Mouse (Mus musculus) ovary, adult 18-20 months (tissue): ENCODE data around the gene Ccdc62.

Source experiments
- DNase-seq: peaks from one replicate; pipeline ENCODE4 v3.0.0; 2022; ENCODE audit warnings: low spot score, mixed read lengths

Ccdc62 gene

DNA sequence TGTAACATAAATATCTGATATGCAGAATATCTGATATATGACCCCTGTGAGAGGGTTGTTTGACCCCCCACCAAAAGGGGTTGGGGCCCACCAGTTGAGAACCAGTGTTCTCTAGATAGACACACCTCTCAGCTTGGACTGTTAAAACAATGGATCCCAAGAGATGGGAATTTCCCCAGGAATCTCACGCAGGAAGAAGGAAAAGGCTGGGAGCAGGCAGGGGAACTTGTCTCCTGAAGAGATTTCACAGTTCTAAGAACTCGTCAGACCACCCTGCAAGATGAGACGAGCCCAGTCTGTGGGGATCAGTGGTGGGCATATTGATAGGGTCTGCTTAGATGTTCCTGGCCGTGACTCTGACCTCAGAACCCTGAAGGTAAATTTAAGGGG, 49.5 kb downstream of the Ccdc62 start:
- no peak for DNase-seq

DNA sequence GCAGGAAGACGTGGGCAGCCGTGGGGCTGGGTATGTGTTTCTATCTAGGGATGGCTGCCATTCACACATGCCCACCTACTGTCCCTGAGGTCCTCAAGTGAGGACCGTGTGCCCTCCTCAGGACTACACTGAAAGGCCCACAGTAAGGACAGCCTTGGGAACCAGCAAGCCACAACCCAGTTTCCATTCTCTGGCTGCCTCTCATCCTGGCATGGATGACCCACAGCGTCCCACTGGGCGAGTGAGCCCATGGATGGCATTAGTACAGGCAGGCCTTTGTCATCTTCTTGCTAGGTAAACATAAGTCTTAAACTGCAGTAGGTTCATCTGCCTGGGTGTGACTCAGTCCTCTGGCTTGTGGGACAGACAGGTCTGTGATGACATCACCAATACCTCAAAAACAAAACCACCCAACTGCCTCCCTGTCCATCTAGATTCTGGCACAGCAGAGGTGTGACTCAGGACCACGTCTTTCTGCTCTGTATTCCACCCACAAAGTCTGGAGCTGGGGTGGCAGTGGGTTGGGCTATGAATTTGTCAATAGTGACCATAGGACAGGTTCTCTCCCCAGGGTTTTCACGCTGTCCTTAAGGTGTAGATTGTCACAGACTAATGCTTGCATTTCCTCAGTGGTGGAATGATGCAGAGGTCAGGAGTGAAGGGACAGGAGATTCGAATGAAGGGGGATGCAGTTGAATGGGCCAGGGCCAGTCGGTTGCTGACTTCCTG, 50.2 kb downstream of the Ccdc62 start:
- DNase-seq: no peak

DNA sequence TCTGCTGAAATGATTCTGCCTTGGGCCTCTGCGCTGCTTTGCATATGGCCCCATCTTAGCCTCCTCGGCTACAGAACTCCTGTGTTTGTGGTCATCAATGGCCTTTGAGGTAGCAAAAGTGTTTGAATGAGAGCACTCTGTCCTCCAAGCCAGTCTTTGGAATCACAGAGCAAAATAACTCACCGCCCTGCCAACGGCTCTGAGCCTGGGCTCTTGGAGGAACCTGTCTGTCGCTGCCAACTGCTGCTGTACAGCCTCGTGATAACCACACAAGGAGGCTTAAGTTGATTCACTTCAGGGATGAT, 50.7 kb downstream of the Ccdc62 start:
- no peak for DNase-seq

DNA sequence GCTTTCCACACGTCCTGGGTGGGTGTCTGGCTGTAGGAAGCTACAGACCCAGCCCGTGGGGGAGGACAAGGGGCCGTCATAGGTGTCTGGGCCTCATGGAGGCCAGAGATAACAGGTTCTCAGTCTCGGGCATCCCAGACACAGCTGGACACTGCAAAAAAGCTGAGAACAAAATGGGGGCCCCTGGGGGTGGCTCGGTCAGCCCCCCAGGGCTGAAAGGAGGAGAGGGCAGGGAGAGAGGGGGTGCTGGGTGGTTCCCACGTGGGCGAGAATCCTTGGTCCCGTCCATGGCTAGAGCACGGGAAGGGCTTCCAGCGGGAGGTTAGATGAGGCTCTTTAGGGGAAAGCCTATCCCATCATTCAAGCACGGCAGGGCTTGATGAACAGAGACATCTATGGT, 52.4 kb downstream of the Ccdc62 start:
- no peak for DNase-seq

DNA sequence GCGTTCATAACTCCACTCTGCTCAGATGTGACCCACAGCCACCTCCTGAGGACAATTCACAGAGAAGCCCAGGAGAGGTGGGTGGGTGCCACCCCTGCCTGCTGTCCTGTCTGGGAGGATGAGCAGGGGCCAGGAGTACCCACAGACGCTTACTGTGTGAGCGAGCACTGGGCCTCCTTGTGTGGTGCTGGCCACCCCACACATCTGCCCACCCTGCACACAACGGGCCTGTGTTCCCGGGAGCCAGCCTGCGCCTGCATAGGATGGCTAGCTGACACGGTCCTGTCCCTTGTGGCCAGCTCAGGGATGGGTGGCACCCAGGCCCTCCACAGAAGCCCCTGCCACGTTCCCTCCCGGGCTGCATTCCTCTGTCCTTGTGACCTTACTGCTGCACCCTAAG, 55.0 kb downstream of the Ccdc62 start:
- DNase-seq: no peak

DNA sequence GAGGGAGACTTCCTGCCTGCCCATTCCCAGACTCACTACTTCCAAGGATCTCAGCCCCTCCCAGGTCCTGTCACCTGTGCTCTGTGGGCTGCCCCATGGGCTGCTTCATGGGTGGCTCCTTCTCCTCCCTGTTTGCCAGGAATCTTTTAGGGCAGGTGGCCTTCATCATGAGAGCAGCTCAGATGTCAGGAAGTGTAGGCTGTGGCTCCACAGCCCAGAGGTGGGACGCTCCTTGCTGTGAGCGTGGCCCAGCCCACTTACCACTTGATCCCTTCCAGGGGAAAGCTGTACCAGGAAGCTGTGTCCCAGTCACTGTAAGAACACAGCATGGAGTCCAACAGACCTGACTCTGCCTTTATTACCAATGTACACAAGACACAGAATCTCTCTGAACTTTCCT, 56.4 kb downstream of the Ccdc62 start:
- no peak for DNase-seq

DNA sequence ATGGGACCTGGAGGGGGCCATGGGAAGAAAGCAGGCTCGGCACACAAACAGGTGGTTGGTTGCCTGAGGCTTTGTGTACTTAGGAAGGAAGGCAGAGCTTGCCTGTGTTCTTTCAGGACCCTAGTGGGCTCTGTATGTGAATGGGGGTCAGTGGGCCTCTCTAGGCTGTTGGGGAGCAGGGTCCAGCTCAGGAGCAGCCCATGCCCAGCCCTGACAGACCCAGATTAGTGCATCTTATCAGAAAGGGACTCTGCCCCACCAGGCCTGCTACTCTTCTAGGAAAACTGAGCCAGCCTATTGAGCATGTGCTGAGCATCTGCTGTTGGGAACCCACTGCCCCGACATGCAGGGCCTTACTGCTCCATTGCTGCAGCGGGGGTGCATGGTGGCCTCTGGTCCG, 57.0 kb downstream of the Ccdc62 start:
- DNase-seq: no peak

DNA sequence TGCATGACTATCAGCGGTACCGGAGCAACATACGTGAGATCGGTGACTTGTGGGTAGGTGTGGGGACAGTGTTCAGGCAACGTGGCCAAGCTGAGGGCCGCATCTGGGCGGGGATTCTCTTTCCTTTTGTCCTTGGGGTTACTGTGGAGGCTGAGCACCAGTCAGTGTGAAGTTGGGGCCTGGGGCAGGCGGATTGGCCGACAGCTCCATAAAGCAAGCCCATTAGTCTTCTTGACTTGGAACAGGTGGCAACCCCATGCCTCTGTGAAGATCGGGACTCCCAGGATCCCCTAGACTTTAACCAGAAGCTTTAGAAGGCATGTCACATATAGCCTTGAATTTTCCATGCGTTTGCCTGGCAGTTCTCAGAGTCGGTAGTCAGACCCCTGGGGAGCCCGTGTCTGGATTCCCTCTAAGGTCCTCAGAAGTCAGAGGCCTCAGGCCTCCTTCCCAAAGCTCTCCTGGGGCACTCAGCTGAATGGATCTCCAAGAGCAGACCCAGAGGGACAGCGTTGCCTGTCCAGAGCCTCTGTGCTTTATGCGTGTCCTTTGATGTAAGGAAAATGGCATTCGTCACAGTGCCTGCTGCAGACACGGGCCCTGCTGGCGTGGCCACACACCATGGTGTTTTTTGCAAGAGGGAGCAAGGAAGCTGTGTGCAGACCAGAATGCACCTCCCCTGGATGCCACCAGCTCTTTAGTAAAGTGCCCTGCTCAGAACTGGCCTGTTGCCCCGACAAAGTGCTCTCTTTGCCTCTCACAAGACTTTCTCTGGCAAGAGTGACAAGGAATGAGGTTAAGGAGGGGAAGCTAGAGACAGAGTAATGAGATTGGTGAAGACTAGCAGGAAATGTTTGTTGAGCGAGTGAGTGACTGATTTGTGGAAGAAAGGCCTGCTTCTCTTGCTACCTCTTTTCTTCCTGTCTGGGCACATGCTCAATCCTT, 59.7 kb downstream of the Ccdc62 start:
- no peak for DNase-seq

DNA sequence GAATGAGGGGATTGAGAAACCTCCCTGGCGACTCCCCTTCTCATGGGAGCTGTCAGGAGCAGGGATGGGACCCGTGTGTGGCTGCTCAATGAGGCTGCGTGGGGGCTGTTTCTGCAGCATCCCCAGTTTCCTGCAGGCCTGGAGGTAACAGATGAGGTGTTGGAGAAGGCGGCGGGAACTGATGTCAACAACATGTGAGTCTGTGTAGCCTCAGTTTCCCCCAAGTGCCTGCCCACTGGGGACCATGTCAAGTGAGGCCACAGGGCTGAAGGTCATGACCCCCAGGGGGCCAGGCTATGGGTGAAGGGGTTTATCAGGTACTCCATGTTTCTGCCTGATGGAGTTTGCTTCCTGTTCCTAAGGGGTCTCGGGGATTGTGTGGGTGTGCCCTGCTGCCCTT, 60.8 kb downstream of the Ccdc62 start:
- DNase-seq: no peak

DNA sequence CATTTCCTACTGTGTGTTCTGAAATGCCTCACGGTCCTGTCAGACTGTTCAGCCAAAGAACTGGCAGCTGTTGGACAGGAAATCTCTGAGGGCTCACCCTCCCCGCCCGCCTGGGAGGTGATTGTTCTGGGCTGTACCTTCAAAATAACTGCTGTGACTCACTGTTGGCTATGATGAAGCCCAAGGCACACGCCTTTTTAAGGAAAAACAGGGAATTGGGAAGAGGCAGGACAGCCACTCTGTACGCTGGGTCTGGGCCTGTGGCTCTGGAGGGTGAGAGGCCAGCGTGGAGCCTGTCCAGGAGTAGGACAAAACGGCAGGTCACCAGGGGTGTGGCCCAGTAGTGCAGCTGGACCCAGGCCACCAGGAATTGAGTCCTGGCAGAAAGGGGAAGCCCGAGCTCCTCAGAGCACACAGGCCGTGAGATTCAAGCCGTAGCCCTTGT, 61.7 kb downstream of the Ccdc62 start:
- no peak for DNase-seq

DNA sequence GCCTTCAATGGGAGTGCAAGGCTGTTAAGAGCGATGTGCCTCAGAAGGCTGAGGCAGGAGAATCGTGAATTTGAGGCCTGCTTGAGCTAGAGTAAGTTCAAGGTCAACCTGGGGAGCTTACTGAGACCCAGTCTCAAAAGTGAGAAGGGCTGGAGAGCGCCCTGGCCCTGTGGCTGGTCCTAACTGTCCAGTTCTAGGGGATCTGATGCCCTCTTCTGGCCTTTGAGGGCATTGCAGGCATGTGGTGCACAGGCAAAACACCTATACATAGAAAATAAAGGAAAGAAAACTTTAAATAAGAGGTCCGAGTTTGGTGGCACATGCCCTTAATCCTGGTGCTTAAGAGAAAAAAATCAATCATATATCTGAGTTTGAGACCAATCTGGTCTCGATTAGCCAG, 62.3 kb downstream of the Ccdc62 start:
- no peak for DNase-seq

DNA sequence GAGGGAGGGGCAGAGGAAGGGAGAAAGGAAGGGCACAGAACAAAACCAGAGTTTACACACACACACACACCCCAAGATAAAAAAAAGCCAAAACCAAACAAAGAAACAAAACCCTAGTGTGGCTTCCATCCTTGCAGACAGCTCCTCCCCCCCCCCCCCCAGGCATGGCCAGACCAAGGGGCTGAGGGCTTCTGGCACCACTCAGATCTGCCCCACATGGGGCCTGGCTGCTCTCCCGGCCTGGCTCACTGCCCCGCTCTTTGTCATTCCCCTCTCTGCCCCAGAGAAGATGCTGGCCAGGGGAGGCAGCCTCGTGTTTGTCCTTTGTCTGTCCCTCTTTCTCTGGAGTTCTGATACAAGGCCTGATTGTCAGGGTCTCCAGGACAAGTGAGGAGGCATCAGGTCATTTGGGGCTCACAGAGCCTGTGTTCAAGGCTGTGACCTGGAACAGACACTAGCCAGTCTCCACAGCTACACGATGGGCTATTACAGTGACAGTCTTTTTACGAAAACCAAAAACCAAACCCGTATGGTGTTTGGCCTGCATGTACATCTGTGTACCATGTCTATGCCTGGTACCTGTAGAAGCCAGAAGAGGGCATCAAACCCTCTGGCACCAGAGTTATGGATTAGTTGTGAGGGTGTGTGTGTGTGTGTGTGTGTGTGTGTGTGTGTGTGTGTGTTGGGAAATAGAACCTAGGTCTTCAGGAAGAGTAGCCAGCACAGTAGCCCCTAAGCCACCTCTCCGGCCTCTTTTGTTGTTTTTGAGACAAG, 63.0 kb downstream of the Ccdc62 start:
- DNase-seq: no peak

DNA sequence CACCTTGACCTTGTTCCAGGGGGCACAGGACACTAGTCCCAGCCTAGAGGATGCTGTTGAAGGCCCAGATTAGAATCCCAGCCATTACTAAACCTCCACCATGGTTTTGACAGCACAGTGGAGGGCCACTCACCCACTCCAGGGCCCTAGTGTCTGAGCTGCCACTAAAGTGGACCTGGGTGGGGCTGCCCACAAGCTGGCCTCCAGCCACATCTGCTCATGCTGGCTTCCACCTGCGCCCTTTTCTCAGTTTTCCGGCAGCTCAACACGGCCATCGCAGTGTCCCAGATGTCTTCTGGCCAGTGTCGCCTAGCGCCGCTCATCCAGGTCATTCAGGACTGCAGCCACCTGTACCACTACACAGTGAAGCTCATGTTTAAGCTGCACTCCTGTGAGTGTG, 64.0 kb downstream of the Ccdc62 start:
- no peak for DNase-seq

DNA sequence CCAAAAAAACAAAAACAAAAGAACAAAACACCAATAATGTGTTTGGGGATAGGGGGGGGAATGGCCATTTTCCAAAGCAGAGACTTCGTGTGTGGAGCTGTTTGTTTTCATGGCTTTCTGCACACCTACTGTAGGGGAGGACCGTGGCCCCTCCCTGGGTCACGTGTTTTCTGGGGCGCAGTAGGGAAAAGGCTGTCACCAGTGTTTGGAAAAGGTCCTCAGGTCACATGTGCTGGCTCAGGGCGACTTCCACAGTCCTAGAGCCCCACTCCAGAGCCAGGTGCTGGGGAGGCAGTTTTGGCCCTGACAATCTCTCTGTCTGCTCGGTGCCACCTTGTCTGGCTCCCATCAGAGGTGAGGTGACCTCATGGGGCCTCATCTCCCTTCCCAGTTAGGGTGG, 64.9 kb downstream of the Ccdc62 start:
- DNase-seq: no peak

DNA sequence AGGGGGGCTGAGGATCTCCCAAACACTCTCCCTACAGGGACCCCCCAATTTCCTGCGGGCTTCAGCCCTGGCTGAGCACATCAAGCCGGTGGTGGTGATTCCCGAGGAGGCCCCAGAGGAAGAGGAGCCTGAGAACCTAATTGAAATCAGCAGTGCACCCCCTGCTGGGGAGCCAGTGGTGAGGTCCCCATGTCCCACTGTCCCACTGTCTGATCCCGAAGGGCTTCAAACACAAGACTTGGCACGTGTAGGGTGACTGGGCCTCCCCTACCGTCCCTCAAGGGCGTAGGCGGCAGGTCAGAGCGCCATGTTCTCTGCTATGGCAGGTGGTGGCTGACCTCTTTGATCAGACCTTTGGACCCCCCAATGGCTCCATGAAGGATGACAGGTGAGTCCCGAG, 65.7 kb downstream of the Ccdc62 start:
- DNase-seq: no peak

DNA sequence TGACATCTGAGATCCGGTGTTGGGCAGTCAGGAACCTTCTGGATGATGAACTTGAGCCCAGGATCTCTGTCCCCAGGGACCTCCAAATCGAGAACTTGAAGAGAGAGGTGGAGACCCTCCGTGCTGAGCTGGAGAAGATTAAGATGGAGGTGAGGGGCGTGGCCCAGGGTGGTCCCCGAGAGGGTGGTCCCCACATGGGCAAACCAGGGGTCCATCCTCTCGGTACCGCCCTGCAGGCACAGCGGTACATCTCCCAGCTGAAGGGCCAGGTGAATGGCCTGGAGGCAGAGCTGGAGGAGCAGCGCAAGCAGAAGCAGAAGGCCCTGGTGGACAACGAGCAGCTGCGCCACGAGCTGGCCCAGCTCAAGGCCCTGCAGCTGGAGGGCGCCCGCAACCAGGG, 66.2 kb downstream of the Ccdc62 start:
- DNase-seq: no peak

DNA sequence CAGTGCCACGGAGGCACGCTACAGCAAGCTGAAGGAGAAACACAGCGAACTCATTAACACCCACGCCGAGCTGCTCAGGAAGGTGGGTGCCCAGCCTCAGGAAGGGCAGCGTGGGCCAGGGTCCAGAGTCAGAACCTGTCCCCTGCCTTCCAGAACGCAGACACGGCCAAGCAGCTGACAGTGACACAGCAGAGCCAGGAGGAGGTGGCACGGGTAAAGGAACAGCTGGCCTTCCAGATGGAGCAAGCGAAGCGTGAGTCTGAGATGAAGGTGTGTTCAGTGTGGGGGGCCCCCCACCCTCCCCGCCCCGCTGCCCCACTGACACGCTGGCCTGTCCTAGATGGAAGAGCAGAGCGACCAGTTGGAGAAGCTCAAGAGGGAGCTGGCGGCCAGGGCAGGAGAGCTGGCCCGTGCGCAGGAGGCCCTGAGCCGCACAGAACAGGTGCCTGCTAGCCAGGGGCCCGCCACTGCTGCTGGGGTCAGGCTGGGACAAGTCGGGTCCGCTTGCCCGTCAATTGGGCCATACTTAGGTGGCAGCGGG, 66.8 kb downstream of the Ccdc62 start:
- DNase-seq: no peak

DNA sequence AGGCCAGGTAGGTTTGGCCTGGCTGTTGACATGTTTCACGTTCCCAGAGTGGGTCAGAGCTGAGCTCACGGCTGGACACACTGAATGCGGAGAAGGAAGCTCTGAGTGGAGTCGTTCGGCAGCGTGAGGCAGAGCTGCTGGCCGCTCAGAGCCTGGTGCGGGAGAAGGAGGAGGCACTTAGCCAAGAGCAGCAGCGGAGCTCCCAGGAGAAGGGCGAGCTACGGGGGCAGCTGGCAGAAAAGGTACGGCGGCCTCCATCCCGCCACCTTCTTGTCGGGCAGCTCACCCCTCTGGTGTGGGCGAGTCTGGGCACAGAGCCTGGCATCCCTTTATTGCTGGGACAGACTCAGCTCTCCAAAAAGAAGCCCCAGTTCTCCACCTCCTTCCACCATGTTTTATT, 67.3 kb downstream of the Ccdc62 start:
- no peak for DNase-seq

DNA sequence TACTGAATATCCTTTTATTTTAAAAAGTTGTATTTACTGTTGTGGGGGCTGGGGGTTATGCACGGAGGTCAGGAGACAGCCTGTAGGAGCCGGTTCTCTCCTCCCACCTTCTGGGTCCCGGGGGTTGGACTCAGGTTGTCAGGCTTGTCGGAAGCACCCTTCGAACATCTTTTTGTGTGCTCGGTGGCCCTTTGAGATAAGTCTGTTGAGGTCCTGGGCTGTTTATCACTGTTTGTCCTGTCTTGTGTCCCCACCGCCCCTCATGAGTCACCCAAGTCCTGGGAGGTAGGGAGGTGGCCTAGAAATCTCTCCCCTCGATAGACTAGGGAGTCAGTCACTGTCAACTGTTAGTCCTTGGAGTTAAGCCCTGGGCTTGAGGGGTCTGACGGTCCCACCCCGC, 67.9 kb downstream of the Ccdc62 start:
- no peak for DNase-seq

DNA sequence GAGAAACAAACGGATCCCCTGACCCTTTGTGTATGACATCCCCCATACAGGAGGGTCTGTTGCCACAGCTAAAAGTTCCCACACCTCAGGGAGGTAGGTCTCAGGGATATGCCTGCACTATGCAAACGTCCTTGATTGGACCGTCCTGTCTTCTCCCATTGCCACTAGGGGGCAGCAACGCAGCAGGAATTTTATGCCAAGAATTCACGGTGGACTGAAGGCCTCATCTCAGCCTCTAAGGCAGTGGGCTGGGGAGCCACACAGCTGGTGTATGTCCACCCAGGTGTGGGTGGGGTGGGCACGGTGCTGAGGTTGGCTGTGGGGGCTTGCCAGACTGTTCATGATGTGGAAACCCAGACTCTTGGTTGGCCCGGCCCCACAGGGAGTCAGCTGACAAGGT, 70.3 kb downstream of the Ccdc62 start:
- DNase-seq: peak; percentile 64

DNA sequence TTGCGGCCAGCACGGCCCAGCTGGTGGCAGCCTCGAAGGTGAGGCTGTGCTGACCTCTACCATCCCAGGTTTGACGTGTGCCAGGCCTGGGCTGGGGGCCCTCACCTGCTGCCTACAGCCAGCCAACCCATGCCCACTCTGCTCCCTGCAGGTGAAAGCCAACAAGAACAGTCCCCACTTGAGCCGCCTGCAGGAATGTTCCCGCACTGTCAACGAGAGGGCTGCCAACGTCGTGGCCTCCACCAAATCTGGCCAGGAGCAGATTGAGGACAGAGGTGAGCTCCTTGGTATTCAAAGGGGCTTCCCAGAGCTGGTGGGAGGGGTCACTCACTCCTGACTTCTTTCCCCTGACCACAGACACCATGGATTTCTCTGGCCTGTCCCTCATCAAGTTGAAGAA, 70.8 kb downstream of the Ccdc62 start:
- DNase-seq: no peak

DNA sequence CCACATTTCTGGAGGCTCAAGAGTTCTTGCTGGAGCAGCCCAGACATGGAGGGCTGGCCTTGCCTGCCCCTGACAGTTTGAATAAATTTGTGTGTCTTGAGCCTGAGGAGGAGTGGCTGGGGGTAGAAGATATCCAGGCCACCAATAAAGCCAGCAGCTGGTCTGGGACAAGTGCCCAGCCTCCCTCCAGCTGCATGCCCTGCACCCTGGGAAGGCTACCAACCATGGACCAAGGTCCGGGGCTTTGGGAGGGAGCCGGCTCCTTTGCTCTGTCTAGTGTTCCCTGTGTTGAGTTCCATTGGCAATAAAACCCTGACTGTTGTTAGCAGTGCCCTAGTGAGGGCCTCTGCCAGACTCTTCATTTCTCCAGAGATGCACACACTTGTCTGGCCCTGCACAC, 72.4 kb downstream of the Ccdc62 start:
- DNase-seq: peak; percentile 65

DNA sequence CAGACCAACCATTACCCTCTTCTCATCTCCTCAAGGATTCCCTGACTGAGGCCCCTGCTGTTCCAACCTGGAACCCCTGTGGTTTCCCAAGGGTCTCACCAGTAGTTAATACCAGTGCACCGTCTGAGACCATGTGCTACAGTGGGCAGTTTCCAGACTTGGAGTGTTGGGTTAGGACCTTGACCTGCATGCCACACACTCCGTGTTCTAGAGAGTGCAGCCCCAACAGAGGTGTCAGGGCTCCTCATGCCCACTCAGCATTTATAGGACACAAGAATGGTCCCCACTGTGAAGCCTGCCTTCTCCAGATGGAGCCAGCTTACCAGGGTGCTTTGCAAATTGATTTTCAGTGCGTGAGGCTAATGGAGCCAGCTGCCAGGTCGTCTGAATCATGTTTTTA, 72.9 kb downstream of the Ccdc62 start:
- DNase-seq: no peak
